Mouse (Mus musculus) spleen, adult 2 months (tissue): Measurements from ENCODE around the gene Notum. TPM values are rescaled to one million over a fixed set of nuclear protein-coding genes. Genes with fewer than 3 reads are reported as not detected.
A peak's percentile ranks its signal among the peaks of the same experiment; 100 is the strongest.

Experiments used
- DNase-seq, 2 experiments: peaks; one replicate each; pipeline versions ENCODE4 v3.0.0 to v3.0.0-alpha.2; 2012 to 2021; ENCODE audit warnings: low spot score in 2 of 2, low read depth in 1 of 2
- H3K27ac ChIP-seq: fragments of 200-500 bp; 2 replicates; pipeline ENCODE4 v1.5.1; 2012; ENCODE audit warnings: low read length, inconsistent platforms; ENCODE audit not compliant: insufficient read depth
- H3K27me3 ChIP-seq: fragments of 200-500 bp; 2 replicates; pipeline ENCODE4 v1.6.1; 2012; ENCODE audit warnings: mild to moderate bottlenecking, moderate library complexity, low read length, inconsistent platforms; ENCODE audit not compliant: control insufficient read depth, insufficient read depth
- H3K36me3 ChIP-seq: fragments of 200-500 bp; 2 replicates; pipeline ENCODE4 v1.6.1; 2012; ENCODE audit warnings: mild to moderate bottlenecking, low read length, inconsistent platforms; ENCODE audit not compliant: control insufficient read depth, insufficient read depth
- H3K4me1 ChIP-seq: fragments of 200-500 bp; 2 replicates; pipeline ENCODE4 v1.6.1; 2011; ENCODE audit warnings: inconsistent platforms; ENCODE audit not compliant: control insufficient read depth, insufficient read depth, insufficient read length
- H3K4me3 ChIP-seq: fragments of 200-500 bp; 2 replicates; pipeline ENCODE4 v1.5.1; 2011; ENCODE audit warnings: mild to moderate bottlenecking, inconsistent platforms; ENCODE audit not compliant: insufficient read depth, insufficient read length; ENCODE audit errors: extremely low read depth
- CTCF ChIP-seq: fragments of 200-500 bp; IDR thresholded peaks from 2 replicates; pipeline ENCODE4 v1.5.1; 2011; ENCODE audit warnings: mild to moderate bottlenecking, inconsistent platforms; ENCODE audit not compliant: insufficient read depth, insufficient read length, insufficient replicate concordance; ENCODE audit errors: extremely low read depth
- POLR2A ChIP-seq: fragments of 200-500 bp; IDR thresholded peaks from 2 replicates; pipeline ENCODE4 v1.6.1; 2011; ENCODE audit warnings: low read depth, low read length, inconsistent platforms
- WGBS: fragments of 180-500 bp; shearing (Covaris S2); methylation state at CpG from one replicate; pipeline ENCODE4 v1.1.7; 2018; 5-methylcytosine and 5-hydroxymethylcytosine counted together
- polyA plus RNA-seq: library from polyadenylated mRNA; depleted of rRNA; stranded (reverse); fragments of >200 nt; gene quantifications from 2 replicates; pipeline ENCODE4 v1.2.3, GENCODE M21; 2012

Notum gene
- polyA plus RNA-seq, 1 experiment = 0.08 TPM

DNA sequence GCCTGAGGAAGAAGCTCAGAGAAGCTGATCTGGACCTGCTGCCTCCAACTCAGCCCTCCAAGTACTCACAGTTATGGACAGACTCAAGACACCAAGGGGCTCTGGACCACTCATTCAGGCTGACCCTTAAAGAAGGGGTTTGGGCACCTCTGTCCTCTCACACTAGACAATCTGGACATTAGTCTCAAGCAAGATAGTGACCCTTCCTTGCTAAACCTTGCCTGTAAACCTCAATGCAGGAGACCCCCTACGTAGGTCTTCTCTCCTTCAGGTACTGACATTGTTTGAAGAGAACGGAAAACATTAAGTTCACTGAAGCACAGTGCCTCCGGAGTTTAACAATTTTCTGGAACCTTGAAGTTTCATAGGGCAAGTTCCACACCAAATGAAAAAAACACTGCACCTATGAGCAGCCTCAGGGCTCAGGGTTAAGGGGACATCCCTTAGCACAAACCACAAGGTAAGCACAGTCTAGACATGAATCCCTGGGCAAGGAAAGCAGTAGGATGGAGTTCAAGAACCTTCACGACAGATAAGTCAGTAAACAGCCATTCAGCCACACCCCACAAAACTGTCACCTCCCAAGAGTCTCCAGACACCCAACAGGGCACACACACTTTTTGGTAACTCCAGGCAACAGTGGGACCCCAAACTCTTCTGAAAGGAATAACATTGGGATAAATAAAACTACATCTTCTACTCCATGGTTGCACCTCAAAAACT lies 29.1 kb downstream of the Notum start:
- no peak for TF ChIP-seq POLR2A
- TF ChIP-seq CTCF = no peak
- no peak for DNase-seq
- Histone ChIP-seq H3K4me1 (peaks cover 45% of the 10 kb centered on the region), H3K27ac (peak overlapping the region; percentile 80; the same call in 1 of the 2 replicates), H3K4me3 (peak overlapping the region; percentile 69; the same call in 1 of the 2 replicates), H3K27me3 (no peaks in the 10 kb centered on the region), H3K36me3 (0 out of 2 replicates have a peak, but pooled peaks cover 1% of the 10 kb centered on the region)
- 32% methylated on average over 4 of the region's 4 CpGs for WGBS

DNA sequence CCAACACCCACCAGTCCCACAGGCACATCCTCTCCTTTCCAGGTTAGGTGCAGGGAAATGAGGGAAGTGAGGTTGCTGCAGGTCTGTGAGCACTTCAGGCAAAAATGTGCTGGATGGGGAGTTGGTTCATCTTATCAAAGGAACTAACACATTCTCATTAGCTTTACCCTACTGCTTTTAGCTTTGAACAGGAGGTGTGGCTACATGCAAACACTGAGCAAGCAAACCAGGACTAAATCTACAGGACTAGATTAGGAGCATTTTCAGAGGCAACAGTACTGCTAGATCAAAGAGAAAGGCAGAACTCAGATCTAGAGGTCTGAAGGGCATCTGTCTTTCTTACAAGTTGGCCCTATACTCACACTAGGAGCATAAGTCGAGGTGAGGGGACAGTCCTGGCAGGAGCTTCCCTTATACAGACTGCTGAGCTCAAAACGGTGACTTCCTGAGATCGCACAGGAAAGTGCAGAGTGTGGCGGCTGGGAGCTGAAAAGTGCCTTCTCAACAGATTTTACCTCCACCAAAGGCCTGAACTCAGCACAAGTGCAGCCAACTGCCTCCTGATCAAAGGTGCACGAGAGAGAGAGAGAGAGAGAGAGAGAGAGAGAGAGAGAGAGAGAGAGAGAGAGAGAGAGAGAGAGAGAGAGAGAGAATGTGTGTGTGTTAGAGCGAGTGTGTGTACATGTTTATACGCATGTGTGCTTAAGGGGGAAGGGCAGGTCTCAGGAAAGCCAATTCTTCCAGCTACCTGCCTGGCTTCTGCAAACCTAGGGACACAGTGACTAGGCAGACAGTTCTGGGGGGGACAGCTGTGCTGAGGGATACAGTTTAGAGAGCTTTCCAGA lies 29.9 kb downstream of the Notum start:
- TF ChIP-seq CTCF = no peak
- TF ChIP-seq POLR2A = no peak
- H3K4me1 ChIP-seq = peaks cover 45% of the 10 kb centered on the region
- no peak overlapping the region for H3K4me3 ChIP-seq
- peak overlapping the region; percentile 80 for H3K27ac ChIP-seq
- DNase-seq = no peak
- WGBS = 11% methylated on average over 7 of the region's 7 CpGs
- H3K27me3 ChIP-seq = no peaks in the 10 kb centered on the region
- 0 out of 2 replicates have a peak, but pooled peaks cover 1% of the 10 kb centered on the region for H3K36me3 ChIP-seq

- Histone ChIP-seq H3K27ac (peak overlapping the region; percentile 80), H3K27me3 (no peaks in the 10 kb centered on the region), H3K4me3 (no peak overlapping the region), H3K4me1 (peaks cover 47% of the 10 kb centered on the region), H3K36me3 (0 out of 2 replicates have a peak, but pooled peaks cover 1% of the 10 kb centered on the region)
- TF ChIP-seq POLR2A = no peak
- 28% methylated on average over 5 of the region's 5 CpGs for WGBS
- DNase-seq = no peak
These were observed 30.5 kb downstream of the Notum start for GRCm38 (mm10) chr11:120630401-120630871.

DNA sequence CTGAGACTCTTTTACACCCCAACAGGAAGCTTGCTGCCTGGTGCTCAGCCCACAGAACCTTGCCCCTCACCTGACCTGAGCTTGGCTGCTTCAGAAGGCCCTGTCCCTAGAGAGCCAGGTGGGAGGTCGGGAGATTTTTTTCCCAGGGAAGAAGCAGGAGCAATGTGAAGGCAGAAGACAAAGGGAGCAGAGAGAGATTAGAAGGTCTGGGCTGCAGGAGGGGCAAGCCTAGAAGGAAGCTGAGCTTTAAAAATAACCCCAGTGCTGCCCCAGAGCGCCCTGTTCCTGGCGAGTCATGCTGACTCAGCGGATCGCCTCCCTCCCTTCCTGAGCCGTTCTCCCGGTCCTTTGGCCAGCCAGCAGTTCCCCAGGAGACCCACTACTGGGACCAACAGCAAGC lies 31.1 kb downstream of the Notum start:
- Histone ChIP-seq H3K27me3 (no peaks in the 10 kb centered on the region), H3K36me3 (0 out of 2 replicates have a peak, but pooled peaks cover 1% of the 10 kb centered on the region), H3K27ac (peak overlapping the region; percentile 80), H3K4me3 (peak overlapping the region; percentile 56), H3K4me1 (peaks cover 51% of the 10 kb centered on the region)
- WGBS = 13% methylated on average over 7 of the region's 7 CpGs
- DNase-seq = no peak
- TF ChIP-seq POLR2A (no peak), CTCF (no peak)

DNA sequence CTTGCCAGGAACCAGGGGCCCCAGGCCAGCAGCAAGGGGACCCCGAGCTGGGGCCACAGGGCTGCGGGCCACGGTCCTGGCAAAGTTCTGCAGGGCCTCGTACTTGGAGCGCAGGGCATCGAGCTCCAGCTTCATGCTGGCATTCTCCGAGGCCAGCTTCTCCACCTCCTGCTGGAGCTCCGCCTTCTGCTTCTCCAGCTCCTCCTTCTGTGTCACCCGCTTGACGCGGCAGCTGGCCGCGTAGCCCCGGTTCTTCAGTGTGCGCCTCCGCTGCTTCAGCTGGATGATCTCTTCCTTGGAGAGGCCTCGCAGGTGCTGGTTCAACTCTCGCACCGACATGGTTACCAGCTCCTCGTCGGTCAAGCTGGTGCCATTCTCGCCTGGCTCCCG lies 31.6 kb downstream of the Notum start:
- WGBS = 12% methylated on average over 23 of the region's 23 CpGs
- peak overlapping the region; percentile 56 for H3K4me3 ChIP-seq
- peak in 1 of 2 experiments; percentile 47 for DNase-seq

GRCm38 (mm10) chr11:120628601-120629340 lies 32.2 kb downstream of the Notum start:
- Histone ChIP-seq H3K27me3 (no peaks in the 10 kb centered on the region), H3K4me3 (0 out of 2 replicates have a peak overlapping the region, but pooled peaks have one; percentile 56), H3K27ac (no peak overlapping the region), H3K4me1 (peaks cover 53% of the 10 kb centered on the region), H3K36me3 (0 out of 2 replicates have a peak, but pooled peaks cover 1% of the 10 kb centered on the region)
- no peak for TF ChIP-seq POLR2A
- no peak for TF ChIP-seq CTCF
- DNase-seq = no peak
- WGBS = 79% methylated on average over 23 of the region's 23 CpGs

More for the DNA sequence above, 31.6 kb downstream of the Notum start:
- Histone ChIP-seq H3K27ac (peak overlapping the region; percentile 80), H3K36me3 (0 out of 2 replicates have a peak, but pooled peaks cover 1% of the 10 kb centered on the region), H3K27me3 (no peaks in the 10 kb centered on the region), H3K4me1 (peaks cover 51% of the 10 kb centered on the region)
- TF ChIP-seq CTCF (no peak), POLR2A (peak; percentile 34)
